Mouse (Mus musculus) heart, embryonic 12.5 days (tissue): ENCODE data around the gene Klc3. TPM values are rescaled to one million over a fixed set of nuclear protein-coding genes. Genes with fewer than 3 reads are reported as not detected.

ENCODE experiments used
- ATAC-seq: fragments of 200-750 bp; cut with Nextera tagmentation; 2 replicates; pipeline ENCODE4 v1.8.0; 2017; ENCODE audit warnings: moderate TSS enrichment, moderate library complexity; ENCODE audit not compliant: insufficient number of reproducible peaks, low FRiP score
- H3K27ac ChIP-seq: fragments of 300-500 bp; sonication (generic); 2 replicates; pipeline ENCODE4 v1.5.1; 2016; ENCODE audit warnings: mild to moderate bottlenecking, moderate library complexity; ENCODE audit not compliant: poor library complexity, severe bottlenecking
- H3K27me3 ChIP-seq: fragments of 300-500 bp; sonication (generic); replicated peaks from 2 replicates; pipeline ENCODE4 v1.6.1; 2016; ENCODE audit warnings: mild to moderate bottlenecking, moderate library complexity
- H3K36me3 ChIP-seq: fragments of 300-500 bp; sonication (generic); 2 replicates; pipeline ENCODE4 v1.6.1; 2016; ENCODE audit warnings: mild to moderate bottlenecking, moderate library complexity
- H3K4me1 ChIP-seq: fragments of 300-500 bp; sonication (generic); replicated peaks from 2 replicates; pipeline ENCODE4 v1.6.1; 2016; ENCODE audit warnings: mild to moderate bottlenecking
- H3K4me2 ChIP-seq: fragments of 300-500 bp; sonication (generic); 2 replicates; pipeline ENCODE4 v1.6.1; 2016; ENCODE audit warnings: mild to moderate bottlenecking, moderate library complexity
- H3K4me3 ChIP-seq: fragments of 300-500 bp; sonication (generic); 2 replicates; pipeline ENCODE4 v1.5.1; 2016; ENCODE audit warnings: mild to moderate bottlenecking
- H3K9ac ChIP-seq: fragments of 300-500 bp; sonication (generic); 2 replicates; pipeline ENCODE4 v1.6.1; 2016; ENCODE audit warnings: mild to moderate bottlenecking, moderate library complexity
- H3K9me3 ChIP-seq: fragments of 300-500 bp; sonication (generic); replicated peaks from 2 replicates; pipeline ENCODE4 v1.6.1; 2016; ENCODE audit warnings: mild to moderate bottlenecking, moderate library complexity
- WGBS: fragments of 180-500 bp; shearing (Covaris S2); methylation state at CpG from one replicate; pipeline ENCODE4 v1.1.7; 2016; 5-methylcytosine and 5-hydroxymethylcytosine counted together
- polyA plus RNA-seq: library from polyadenylated mRNA; unstranded; fragments of >200 nt; fragmentation: Nextera tagmentation; extraction: Ambion mirVana; gene quantifications from 2 replicates; pipeline ENCODE4 v1.2.1, GENCODE M21; 2016

The Klc3 gene
- polyA plus RNA-seq, 1 experiment from 2014 or later, result 4.6 TPM

DNA sequence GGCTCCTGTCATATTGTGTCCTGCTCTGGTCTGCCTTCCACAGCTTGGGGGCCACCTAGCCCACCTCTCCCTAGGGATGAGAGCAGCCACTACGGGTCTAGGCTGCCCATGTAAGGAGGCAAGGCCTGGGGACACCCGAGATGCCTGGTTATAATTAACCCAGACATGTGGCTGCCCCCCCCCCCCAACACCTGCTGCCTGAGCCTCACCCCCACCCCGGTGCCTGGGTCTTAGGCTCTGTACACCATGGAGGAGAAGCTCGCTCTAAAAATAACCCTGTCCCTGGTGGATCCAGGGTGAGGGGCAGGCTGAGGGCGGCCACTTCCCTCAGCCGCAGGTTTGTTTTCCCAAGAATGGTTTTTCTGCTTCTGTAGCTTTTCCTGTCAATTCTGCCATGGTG is 5.8 kb upstream of the Klc3 start:
- Histone ChIP-seq H3K27ac (peak overlapping the region; percentile 82), H3K27me3 (peaks cover 10% of the 10 kb centered on the region), H3K36me3 (no peaks in the 10 kb centered on the region), H3K4me2 (peak overlapping the region; percentile 38), H3K4me1 (peaks cover 34% of the 10 kb centered on the region), H3K9me3 (no peaks in the 10 kb centered on the region), H3K4me3 (no peak overlapping the region), H3K9ac (no peak overlapping the region)
- 30% methylated on average over 6 of the region's 6 CpGs for WGBS
- ATAC-seq, result peak; percentile 65

GRCm38 (mm10) chr7:19405417-19405816 is 1.5 kb upstream of the Klc3 start:
- Histone ChIP-seq H3K9me3 (peaks cover 8% of the 10 kb centered on the region; the same call in 1 of the 2 replicates), H3K27ac (no peak overlapping the region), H3K9ac (no peak overlapping the region), H3K4me3 (peak overlapping the region; percentile 14; the same call in 1 of the 2 replicates), H3K4me2 (peak overlapping the region; percentile 58; the same call in 1 of the 2 replicates), H3K36me3 (no peaks in the 10 kb centered on the region), H3K4me1 (peaks cover 24% of the 10 kb centered on the region), H3K27me3 (peaks cover 50% of the 10 kb centered on the region)
- ATAC-seq, result peak; percentile 43; the same call in 1 of the 2 replicates
- WGBS, result 3% methylated on average over 19 of the region's 19 CpGs

- Histone ChIP-seq H3K27ac (no peak within 1 kb of the TSS), H3K9ac (peak within 1 kb of the TSS; percentile 72), H3K4me3 (peak within 1 kb of the TSS; percentile 64), H3K4me2 (peak within 1 kb of the TSS; percentile 97), H3K27me3 (peaks cover 56% of the 10 kb centered on the region), H3K36me3 (no peaks in the 10 kb centered on the region), H3K9me3 (peaks cover 8% of the 10 kb centered on the region; the same call in 1 of the 2 replicates), H3K4me1 (peaks cover 20% of the 10 kb centered on the region)
- ATAC-seq, result no peak
- WGBS, result 52% methylated on average over 7 of the region's 7 CpGs
Measured at GRCm38 (mm10) chr7:19404476-19404875, 572 bp upstream of the Klc3 start, which contains the start of gene Ckm. Gene Ckm (plus strand): TSS chr7:19404776.

DNA sequence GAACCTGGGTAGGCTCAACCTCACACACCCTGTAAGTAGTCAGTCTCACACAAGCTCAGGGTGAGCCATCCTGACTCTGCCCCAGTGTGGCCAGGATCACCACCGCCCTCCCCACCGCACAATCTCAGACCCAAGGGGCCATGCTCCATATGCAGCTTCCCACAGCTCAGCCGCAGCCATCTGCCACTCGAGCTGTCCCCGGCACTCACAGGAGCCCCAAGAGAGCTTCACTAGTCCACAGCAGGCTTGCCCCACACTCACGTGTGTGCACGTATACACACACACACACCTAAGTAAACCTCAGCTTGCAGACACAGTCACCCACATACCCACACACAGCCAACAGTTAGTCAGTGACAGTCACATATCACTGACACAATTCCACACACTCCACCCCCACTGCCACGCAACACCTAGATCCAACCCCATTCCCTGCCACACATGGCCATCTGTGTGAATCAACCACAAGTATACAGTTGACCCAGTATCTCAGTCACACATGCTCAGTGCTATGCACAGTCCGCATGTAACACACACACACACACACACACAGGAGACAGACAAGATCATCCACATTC is 1.3 kb downstream of the Klc3 start:
- no peak overlapping the region for H3K4me3 ChIP-seq
- H3K36me3 ChIP-seq, result no peaks in the 10 kb centered on the region
- no peak overlapping the region for H3K9ac ChIP-seq
- peaks cover 8% of the 10 kb centered on the region; the same call in 1 of the 2 replicates for H3K9me3 ChIP-seq
- 79% methylated on average over 9 of the region's 9 CpGs for WGBS
- H3K27ac ChIP-seq, result no peak overlapping the region
- peaks cover 22% of the 10 kb centered on the region for H3K4me1 ChIP-seq
- no peak overlapping the region for H3K4me2 ChIP-seq
- peaks cover 67% of the 10 kb centered on the region for H3K27me3 ChIP-seq
- no peak for ATAC-seq

DNA sequence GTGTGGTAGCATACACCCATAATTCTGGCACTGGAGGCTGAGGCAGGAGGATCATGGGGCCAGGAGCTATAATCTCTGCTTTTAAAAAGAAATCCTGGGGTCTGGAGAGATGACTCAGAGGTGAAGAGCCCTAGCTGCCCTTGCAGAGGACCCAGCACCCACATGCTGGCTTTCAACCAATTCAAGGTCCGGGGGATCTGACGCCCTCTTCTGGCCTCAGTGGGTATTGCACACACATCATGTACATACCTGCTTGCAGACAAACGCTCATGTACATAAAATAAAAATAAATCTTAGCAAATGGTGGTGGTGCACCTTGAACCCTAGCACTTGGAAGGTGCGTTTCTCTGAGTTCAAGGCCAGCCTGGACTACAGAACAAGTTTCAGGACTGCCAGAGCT is 3.0 kb downstream of the Klc3 start:
- Histone ChIP-seq H3K4me3 (no peak overlapping the region), H3K27me3 (peaks cover 63% of the 10 kb centered on the region), H3K27ac (no peak overlapping the region), H3K4me1 (peaks cover 22% of the 10 kb centered on the region), H3K9me3 (peaks cover 8% of the 10 kb centered on the region; the same call in 1 of the 2 replicates), H3K4me2 (no peak overlapping the region), H3K36me3 (peaks cover 2% of the 10 kb centered on the region; the same call in 1 of the 2 replicates), H3K9ac (no peak overlapping the region)
- no peak for ATAC-seq
- 72% methylated on average over 4 of the region's 4 CpGs for WGBS

- H3K4me2 ChIP-seq, result peak overlapping the region; percentile 82
- H3K27ac ChIP-seq, result no peak overlapping the region
- ATAC-seq, result 0 out of 2 replicates have a peak, but pooled peaks have one; percentile 19
Measured at GRCm38 (mm10) chr7:19399496-19400280, 4.2 kb downstream of the Klc3 start.

GRCm38 (mm10) chr7:19394484-19394883 is 9.4 kb downstream of the Klc3 start:
- 85% methylated on average over 8 of the region's 8 CpGs for WGBS

More at GRCm38 (mm10) chr7:19399496-19400280, 4.2 kb downstream of the Klc3 start:
- Histone ChIP-seq H3K4me3 (peak overlapping the region; percentile 44), H3K4me1 (peaks cover 20% of the 10 kb centered on the region), H3K9me3 (peaks cover 8% of the 10 kb centered on the region; the same call in 1 of the 2 replicates), H3K9ac (peak overlapping the region; percentile 66), H3K36me3 (peaks cover 14% of the 10 kb centered on the region), H3K27me3 (peaks cover 57% of the 10 kb centered on the region)
- 3% methylated on average over 27 of the region's 27 CpGs for WGBS

GRCm38 (mm10) chr7:19388699-19389413 is 15.0 kb downstream of the Klc3 start:
- no peak for ATAC-seq
- Histone ChIP-seq H3K27ac (no peak overlapping the region), H3K4me2 (no peak overlapping the region), H3K36me3 (peaks cover 97% of the 10 kb centered on the region), H3K9ac (no peak overlapping the region), H3K4me1 (peaks cover under 1% of the 10 kb centered on the region; the same call in 1 of the 2 replicates), H3K4me3 (no peak overlapping the region), H3K9me3 (no peaks in the 10 kb centered on the region), H3K27me3 (no peaks in the 10 kb centered on the region)
- 76% methylated on average over 10 of the region's 10 CpGs for WGBS

More at GRCm38 (mm10) chr7:19394484-19394883, 9.4 kb downstream of the Klc3 start:
- ATAC-seq, result no peak
- Histone ChIP-seq H3K27me3 (peaks cover 11% of the 10 kb centered on the region), H3K4me1 (peaks cover 6% of the 10 kb centered on the region), H3K9me3 (no peaks in the 10 kb centered on the region), H3K9ac (no peak overlapping the region), H3K4me3 (no peak overlapping the region), H3K4me2 (no peak overlapping the region), H3K36me3 (peaks cover 65% of the 10 kb centered on the region), H3K27ac (no peak overlapping the region)

DNA sequence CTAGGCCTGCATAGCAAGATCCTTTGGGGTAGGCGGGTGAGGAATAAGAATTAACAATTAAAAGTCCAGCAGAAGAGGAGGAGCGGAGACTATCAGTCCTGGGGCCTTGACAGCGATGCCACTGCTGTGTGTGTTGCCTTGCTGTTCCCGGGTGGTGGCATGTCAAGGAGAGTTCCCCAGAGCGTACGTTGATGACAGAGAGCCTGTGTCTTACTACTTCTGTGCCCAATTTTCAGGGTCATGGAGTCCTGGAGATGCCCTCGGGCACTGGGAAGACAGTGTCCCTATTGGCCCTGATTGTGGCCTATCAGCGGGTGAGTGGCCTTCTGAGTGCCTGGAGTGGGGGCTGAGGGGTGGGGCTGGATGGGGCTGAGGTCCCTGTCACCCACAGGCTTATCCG is 20.2 kb downstream of the Klc3 start:
- no peaks in the 10 kb centered on the region for H3K27me3 ChIP-seq
- no peak overlapping the region for H3K4me2 ChIP-seq
- H3K9me3 ChIP-seq, result no peaks in the 10 kb centered on the region
- H3K4me3 ChIP-seq, result no peak overlapping the region
- peaks cover 56% of the 10 kb centered on the region for H3K36me3 ChIP-seq
- H3K9ac ChIP-seq, result no peak overlapping the region
- H3K4me1 ChIP-seq, result peaks cover 17% of the 10 kb centered on the region
- 87% methylated on average over 9 of the region's 9 CpGs for WGBS
- no peak overlapping the region for H3K27ac ChIP-seq
- no peak for ATAC-seq

- H3K9me3 ChIP-seq, result no peaks in the 10 kb centered on the region
- H3K36me3 ChIP-seq, result peaks cover 53% of the 10 kb centered on the region
- no peaks in the 10 kb centered on the region for H3K27me3 ChIP-seq
- H3K4me3 ChIP-seq, result peak overlapping the region; percentile 98
- 0% methylated on average over 36 of the region's 37 CpGs for whole genome bisulfite sequencing
- peak overlapping the region; percentile 97 for H3K4me2 ChIP-seq
- H3K4me1 ChIP-seq, result peaks cover 21% of the 10 kb centered on the region
- ATAC-seq, result peak; percentile 68
- peak overlapping the region; percentile 91 for H3K9ac ChIP-seq
- H3K27ac ChIP-seq, result peak overlapping the region; percentile 44; the same call in 1 of the 2 replicates
Measured at GRCm38 (mm10) chr7:19382166-19382541, 21.8 kb downstream of the Klc3 start.
